Mouse (Mus musculus): ENCODE results near the gene Neurl1a. TPM values are rescaled to one million over a fixed set of nuclear protein-coding genes. Genes with fewer than 3 reads are reported as not detected.
"Not testable (repeated sequence)": the region's sequence is repeated elsewhere in the genome, so short reads cannot be mapped to it uniquely, and the experiment has no call there.

The Neurl1a gene
- total RNA-seq (2021), result 100 to 1,000 TPM; 124 to 133 TPM
- long read RNA-seq, experiment 1, transcript Neurl1a-201 (6 exons, 3,606 nt), result major isoform, 273 of 403 reads
- long read RNA-seq, experiment 1, partial matches to known transcripts, result 111 of 403 reads
- long read RNA-seq, experiment 1, other reads (novel, unspliced or antisense), result 19 of 403 reads
- long read RNA-seq, experiment 2, full-length matches to known transcripts, result 237 of 346 reads
- long read RNA-seq, experiment 2, partial matches to known transcripts, result 84 of 346 reads
- long read RNA-seq, experiment 2, other reads (novel, unspliced or antisense), result 25 of 346 reads

DNA sequence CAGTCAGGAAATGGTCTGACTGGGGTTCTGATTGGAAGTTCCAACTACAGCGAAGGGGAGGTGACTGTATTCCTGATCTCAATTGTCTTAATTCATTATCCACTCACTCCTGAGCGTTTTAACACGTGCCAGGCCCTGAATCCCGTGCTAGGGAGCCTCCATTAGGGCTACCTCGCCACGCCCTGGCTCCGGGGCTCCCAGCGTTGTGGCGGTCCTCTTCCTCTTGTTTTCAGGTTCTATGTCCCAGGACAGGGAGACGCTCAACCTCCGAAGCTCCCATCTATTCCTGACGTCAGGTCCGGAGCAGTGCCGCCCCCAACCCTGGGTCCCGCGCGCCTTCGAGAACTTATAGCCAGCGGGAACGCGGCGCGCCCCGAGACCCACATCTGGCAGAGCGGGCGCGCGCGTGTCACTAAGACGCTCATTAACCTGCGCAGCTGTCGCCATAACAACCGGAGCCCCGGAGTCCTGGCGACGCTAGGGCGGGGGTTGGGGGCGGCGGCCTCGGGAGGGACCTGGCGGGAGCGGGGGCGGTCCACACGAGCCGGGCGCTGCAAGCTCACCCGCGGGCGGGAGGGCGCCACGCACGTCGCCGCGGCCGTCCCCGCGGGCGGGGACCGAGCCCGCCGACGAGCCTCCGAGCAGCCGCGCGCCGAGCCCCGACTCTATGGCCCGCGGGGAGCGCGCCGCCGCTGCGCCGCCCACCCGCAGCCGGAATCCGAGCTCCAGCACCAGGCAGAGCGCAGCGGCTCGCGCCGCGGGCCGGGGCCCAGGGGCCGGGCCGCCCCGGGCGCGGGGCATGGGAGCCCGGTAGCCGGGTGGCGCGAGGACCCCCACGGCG, at the start of gene Neurl1a:
Gene Neurl1a (plus strand): TSS at position 390 of the 841 bp plus-strand sequence.
- DNase-seq, result peak; percentile 56
- Histone ChIP-seq H3K4me3 (peak within 1 kb of the TSS; percentile 87), H3K27ac (0 out of 2 replicates have a peak within 1 kb of the TSS, but pooled peaks have one; percentile 51)
- intact Hi-C loops (cut with DNase I), result no loop called here
- no peak for TF ChIP-seq CTCF (IDR thresholded peaks at IDR 0.05)

DNA sequence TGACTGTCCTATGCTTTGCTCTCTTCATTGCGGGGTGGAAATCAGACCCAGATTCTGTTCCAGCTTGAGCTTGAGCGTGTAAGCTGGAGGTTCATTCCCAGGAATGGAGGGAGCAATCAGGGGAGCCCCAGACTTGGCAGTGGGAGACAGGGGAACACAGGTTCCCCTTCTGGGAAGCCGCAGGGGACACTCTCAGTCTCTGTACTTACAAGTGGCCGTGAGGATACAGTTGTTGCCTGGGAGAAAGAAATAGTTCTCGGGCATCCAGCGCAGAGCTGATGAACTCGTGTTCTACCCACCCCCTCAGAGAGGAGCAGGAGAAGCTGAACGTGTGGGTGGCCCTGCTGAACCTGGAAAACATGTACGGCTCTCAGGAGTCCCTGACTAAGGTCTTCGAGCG, 49.8 kb upstream of the Neurl1a start:
- no peak for TF ChIP-seq CTCF (IDR thresholded peaks at IDR 0.05)
- DNase-seq, result no peak
- Histone ChIP-seq H3K27ac (no peak overlapping the region), H3K4me3 (no peak overlapping the region)
- intact Hi-C loops (cut with DNase I), result no loop called here

DNA sequence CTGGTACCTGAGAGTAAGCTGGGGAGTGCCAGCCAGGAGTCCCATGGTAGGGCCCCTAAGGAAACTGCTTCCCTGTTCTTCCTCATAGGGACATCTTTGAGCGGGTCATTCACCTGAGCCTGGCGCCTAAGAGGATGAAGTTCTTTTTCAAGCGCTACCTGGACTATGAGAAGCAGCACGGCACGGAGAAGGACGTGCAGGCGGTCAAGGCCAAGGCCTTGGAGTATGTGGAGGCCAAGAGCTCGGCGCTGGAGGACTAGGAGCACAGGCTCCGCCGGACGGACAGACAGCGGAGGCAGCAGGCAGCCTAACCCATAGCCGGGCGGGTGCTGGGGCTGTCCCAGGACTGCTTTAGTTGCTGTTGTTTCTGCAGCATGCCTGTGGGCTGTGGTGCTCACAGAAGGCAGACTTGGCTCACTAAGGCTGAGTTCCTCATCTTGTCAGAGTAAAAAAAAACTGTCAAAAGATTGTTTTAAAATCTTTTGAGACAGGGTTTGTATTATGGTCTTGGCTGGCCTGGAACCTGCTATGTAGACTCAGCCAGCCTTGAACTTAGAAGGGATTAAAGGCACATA, 48.0 kb upstream of the Neurl1a start:
- no peak for TF ChIP-seq CTCF (IDR thresholded peaks at IDR 0.05)
- intact Hi-C loops (cut with DNase I), result no loop called here
- no peak for DNase-seq
- Histone ChIP-seq H3K4me3 (no peak overlapping the region), H3K27ac (no peak overlapping the region)

DNA sequence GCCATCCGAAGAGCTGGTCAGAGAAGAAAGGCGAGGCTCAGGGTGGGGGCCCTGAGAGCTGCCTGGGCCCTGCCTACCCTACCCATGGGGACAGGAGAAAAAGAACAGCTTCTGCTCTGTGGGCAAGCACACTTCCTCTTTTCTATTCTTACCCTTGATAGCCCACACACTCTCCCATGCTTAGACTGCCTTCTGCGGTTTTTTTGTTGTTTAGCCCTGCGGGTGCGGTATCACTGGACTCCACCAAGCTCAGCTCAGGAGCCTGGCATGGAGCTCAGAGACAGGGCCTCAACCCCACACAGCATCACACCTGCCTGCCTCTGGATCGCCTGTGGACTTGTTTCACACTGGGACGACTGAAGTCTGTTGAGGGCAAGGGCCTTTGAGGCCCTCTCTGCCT, 45.5 kb upstream of the Neurl1a start:
- no peak for TF ChIP-seq CTCF (IDR thresholded peaks at IDR 0.05)
- no peak overlapping the region for H3K4me3 ChIP-seq
- DNase-seq, result peak; percentile 17
- intact Hi-C loops (cut with DNase I), result no loop called here
- H3K27ac ChIP-seq, result peak overlapping the region; percentile 2; the same call in 1 of the 2 replicates

DNA sequence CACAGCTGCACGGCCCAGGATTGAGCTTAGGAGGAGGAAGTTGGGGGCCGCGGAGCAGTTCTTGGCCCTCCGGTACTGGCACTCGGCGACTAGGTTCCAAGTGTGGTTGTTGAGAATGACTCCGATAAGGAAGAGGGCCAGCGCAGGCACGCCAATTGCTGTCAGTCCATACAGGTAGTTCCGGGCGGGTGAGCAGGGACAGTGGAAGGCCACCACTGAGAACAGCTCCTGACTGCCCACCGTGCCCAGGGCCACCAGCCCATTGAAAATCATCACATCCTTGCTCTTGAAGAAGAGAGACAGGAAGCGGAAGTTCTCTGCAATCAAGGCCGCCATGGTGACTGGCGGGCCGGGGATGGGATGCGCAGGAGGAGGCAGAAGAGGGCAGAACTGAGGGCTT, 43.1 kb upstream of the Neurl1a start:
- DNase-seq, result peak; percentile 18
- Histone ChIP-seq H3K27ac (no peak overlapping the region), H3K4me3 (no peak overlapping the region)
- no peak for TF ChIP-seq CTCF (IDR thresholded peaks at IDR 0.05)
- intact Hi-C loops (cut with DNase I), result no loop called here

DNA sequence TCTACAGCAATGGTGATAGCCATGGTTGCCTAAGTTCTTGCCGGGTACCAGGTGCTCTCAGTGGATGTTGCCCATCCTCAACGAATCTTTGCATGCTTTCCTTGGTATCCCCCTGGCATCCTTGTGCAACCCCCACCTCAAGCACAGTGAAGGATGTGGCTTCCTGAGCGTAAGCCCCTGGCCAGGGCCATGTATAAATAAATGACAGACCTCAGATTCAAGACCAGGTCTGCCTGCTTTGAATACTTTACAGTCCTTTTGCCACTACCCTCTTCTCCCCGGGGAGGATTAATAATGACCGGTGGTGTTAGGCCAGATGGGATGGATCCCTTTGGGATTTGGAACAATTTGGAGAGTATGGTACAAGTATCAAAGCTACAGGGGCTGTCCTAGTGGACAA, 42.5 kb upstream of the Neurl1a start:
- Histone ChIP-seq H3K27ac (peak overlapping the region; percentile 92; the same call in 1 of the 2 replicates), H3K4me3 (peak overlapping the region; percentile 85)
- intact Hi-C loops (cut with DNase I), result no loop called here
- no peak for TF ChIP-seq CTCF (IDR thresholded peaks at IDR 0.05)
- peak; percentile 14 for DNase-seq

DNA sequence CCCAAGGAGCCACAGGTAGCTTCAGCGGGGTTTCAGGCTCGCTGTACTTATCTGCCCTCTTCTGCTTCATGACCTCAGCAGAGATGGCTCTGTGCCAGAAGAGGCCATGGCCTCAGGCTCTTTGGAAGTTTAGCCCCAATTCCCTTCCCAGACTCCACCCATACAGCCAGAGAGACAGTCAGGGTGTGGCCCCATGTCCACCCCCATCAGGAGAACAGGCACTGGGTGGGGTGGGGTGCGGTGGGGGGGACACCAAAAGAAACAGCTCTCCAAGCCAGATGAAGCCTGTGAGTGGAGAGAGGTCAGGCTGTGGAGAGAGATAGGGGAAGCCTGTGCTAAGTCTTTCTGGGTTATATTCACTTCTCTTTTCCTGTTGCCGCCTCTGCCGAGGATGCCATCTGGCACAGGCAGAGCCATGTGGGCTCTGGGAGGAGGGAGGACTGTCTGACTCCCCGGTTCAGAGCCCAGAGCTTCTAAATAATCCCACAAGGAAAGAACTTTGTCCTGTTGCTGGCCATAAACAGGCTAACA, 41.5 kb upstream of the Neurl1a start:
- H3K27ac ChIP-seq, result peak overlapping the region; percentile 92
- no peak for TF ChIP-seq CTCF (IDR thresholded peaks at IDR 0.05)
- peak overlapping the region; percentile 85 for H3K4me3 ChIP-seq
- intact Hi-C loops (cut with DNase I), result no loop called here
- peak; percentile 81 for DNase-seq

DNA sequence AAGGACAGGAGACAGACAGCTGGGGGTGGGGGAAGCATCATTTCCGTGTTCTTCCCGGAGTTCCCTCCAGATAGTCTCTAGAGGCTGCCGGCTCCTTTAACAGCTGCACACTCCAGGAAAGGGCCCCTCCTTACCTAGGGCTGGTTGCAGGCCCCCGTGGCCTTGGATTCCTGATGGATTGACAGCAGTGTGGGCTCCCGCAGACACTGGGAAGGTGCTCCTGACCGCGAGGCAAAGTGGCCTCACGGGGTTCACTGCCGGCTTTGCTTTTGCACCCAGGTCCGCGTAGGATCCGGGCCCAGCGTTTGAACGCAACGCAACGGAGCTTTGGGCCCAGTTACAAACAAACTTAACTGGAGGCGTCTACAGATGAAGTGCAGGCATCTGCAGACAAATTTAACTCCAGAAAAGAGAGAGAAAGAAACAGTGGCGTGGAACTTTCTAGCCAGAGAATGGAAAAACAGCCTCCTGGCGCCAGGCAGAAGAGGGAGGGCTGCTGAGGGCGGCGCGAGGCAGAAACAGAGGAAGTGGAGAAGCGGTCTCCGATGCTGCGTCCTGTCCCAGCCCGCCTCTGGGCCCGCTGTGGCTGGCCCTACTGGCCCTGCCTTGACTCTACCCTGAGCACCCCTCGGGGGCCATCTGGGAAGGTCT, 40.7 kb upstream of the Neurl1a start, which contains the start of gene Calhm2:
Gene Calhm2 (minus strand): TSS at position 524 of the 651 bp plus-strand sequence.
- no peak for TF ChIP-seq CTCF (IDR thresholded peaks at IDR 0.05)
- H3K4me3 ChIP-seq, result peak within 1 kb of the TSS; percentile 85
- DNase-seq, result peak; percentile 76
- H3K27ac ChIP-seq, result peak within 1 kb of the TSS; percentile 92
- intact Hi-C loops (cut with DNase I), result no loop called here

DNA sequence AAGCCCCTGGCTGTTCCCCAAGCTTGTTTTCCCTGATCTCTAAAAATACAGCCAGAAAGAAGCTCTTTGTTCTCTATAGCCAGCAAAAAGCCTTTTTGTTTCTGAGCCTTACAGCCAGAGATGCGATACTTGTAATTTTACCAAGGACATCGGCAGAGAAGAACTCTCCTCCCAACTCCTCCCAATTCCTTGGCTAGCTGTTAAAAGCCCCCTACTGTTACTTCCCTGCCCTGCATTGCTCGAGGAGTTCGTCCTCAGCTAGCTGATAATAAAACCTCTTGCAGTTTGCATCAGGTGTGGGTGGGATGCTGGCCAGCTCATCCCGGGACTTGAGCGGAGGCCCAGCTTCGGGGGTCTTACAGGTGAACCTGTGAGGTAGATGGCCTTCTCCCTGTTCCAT, 39.0 kb upstream of the Neurl1a start:
- H3K27ac ChIP-seq; DNase-seq; intact Hi-C loops (cut with DNase I); H3K4me3 ChIP-seq: not testable (repeated sequence)

DNA sequence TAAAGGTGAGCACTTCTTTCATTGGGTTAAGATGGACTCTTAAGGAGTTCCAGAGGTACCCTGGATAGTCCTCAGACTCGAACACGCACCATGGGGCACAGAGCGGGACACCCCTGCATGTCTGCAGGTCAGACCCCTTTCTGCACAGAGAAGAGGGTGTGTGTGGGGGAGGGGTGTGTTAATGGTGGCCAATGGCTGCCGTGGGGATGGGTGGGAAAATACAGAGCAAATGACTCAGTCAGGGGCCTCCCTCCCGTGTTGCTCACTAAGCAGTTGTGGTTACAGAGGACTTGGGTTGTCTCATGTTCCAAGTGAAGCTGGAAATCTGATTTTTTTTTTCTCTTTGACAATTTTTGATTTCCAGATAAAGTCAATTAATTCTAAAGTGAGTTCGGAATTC, 36.2 kb upstream of the Neurl1a start:
- no peak overlapping the region for H3K27ac ChIP-seq
- intact Hi-C loops (cut with DNase I), result no loop called here
- no peak for DNase-seq
- TF ChIP-seq CTCF (IDR thresholded peaks at IDR 0.05), result no peak
- H3K4me3 ChIP-seq, result no peak overlapping the region

DNA sequence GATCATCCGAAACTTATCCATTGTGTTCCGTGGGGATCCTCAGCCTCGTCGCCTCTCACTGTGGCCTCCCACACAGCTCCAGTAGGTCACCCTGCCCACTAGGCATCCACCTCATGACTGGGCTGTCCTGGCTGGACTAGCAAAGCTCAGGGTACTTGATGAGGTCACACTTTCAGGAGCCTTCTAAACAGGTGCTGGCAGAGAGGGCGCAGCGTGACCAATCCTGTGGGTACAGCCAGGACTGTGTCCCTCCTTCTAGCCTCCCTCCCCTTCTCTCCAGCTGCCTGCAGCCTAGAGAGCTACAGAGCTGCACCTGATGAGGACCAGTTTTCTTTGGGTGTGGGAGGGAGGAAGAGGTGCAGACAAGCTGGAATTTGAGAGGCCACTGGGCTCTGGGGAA, 34.5 kb upstream of the Neurl1a start, which contains the start of gene Calhm1:
Gene Calhm1 (minus strand): TSS at position 101 of the 400 bp plus-strand sequence.
- peak; percentile 19 for DNase-seq
- no peak within 1 kb of the TSS for H3K4me3 ChIP-seq
- H3K27ac ChIP-seq, result no peak within 1 kb of the TSS
- intact Hi-C loops (cut with DNase I), result no loop called here
- no peak for TF ChIP-seq CTCF (IDR thresholded peaks at IDR 0.05)

DNA sequence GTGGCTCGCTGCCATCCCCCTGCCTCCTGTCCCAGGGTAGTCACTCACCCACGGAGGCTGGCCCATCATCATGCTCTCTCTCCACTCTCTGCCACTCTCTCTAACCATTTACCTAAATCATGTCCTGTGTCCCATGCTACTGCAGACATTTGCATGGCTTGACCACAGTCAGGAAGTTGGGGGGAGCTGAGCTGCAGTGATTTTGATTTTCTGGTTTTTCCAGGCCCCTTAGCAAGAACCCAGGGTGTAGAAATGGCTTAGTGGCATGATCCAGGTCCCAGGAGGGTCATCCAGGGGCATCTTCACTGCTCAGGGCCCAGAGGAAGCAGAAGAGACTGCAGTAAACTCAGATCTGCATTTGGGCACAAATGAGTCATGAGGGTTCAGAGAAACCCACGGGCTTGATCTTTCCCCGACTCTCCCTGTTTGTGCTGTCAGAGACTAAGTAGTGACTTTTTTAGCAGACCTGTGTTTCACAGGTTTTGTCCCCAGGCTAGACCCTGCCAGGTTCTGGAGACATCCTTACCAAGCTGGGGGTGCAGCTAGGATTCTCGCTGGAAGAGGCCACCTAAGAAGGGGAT, 30.3 kb upstream of the Neurl1a start:
- intact Hi-C loops (cut with DNase I), result no loop called here
- DNase-seq, result no peak
- no peak overlapping the region for H3K4me3 ChIP-seq
- H3K27ac ChIP-seq, result no peak overlapping the region
- TF ChIP-seq CTCF (IDR thresholded peaks at IDR 0.05), result no peak

Data from gastrocnemius, adult 2 months (tissue).